Mouse (Mus musculus): ENCODE results near the gene Lrrc15. TPM values are rescaled to one million over a fixed set of nuclear protein-coding genes. Genes with fewer than 3 reads are reported as not detected.

Lrrc15 gene
- total and polyA plus RNA-seq, 3 experiments = 0.06 to 0.08 (median 0.07) TPM

DNA sequence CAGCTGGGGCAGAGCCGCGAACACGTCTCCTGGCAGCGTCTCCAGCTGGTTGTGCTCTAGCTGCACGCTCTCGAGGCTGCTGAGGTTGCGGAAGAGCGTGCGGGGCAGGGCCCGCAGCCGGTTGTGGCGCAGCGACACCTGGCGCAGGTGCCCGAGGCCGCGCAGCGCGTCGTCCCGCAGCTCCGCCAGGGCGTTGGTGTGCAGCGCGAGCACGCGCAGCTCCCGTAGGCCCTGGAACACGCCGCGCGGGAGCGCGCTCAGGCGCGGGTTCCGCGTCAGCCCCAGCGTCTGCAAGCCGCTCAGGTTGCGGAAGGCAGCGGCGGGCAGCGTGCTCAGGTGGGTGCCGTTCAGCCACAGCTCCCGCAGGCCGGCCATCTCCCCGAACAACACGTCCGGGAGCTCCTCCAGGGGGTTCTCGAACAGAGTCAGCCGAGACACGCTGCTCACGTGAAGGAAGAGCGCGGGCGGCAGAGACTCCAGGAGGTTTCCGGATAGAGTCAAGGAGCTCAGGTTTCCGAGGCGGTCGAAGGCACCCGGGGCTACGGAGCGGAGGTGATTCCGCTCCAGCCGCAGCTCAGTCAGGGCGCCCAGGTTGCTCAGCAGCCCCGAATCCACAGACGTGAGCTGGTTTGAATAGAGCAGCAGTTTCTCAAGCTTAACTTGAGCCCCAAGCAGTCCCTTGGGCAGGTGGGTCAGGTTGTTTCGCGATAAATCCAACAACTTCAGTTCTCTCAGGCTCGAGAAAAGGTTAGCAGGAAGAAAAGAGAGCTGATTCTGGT lies 25.7 kb upstream of the Lrrc15 start:
- 1% methylated on average over 72 of the region's 72 CpGs for WGBS
- Histone ChIP-seq H3K4me3 (peak overlapping the region; percentile 63), H3K9ac (ENCODE audit: low read depth, low read length) (peak overlapping the region; percentile 20), H3K36me3 (ENCODE audit: control insufficient read depth, insufficient read depth, low read length) (no peaks in the 10 kb centered on the region), H3K27me3 (ENCODE audit: control insufficient read depth, insufficient read depth, low read length) (peaks cover 7% of the 10 kb centered on the region; the same call in 1 of the 2 replicates), H3K79me2 (replicated peaks; ENCODE audit: control insufficient read depth, insufficient read depth, low read length) (no peaks in the 10 kb centered on the region), H3K4me1 (ENCODE audit: control insufficient read depth, insufficient read depth, low read length) (peaks cover 2% of the 10 kb centered on the region; the same call in 1 of the 2 replicates), H3K27ac (no peak overlapping the region)
- DNase-seq = peak; percentile 45 to 46
- intact Hi-C loops (cut with DNase I) = no loop called here
- peak; percentile 10; the same call in 1 of the 2 replicates for TF ChIP-seq CTCF (IDR thresholded peaks at IDR 0.05)
- TF ChIP-seq EP300 (IDR thresholded peaks at IDR 0.05; ENCODE audit: insufficient read depth, low read depth, low read length) = no peak

GRCm38 (mm10) chr16:30307961-30308615 lies 25.0 kb upstream of the Lrrc15 start:
- H3K79me2 ChIP-seq (replicated peaks; ENCODE audit: control insufficient read depth, insufficient read depth, low read length) = no peaks in the 10 kb centered on the region
- no peaks in the 10 kb centered on the region for H3K36me3 ChIP-seq (ENCODE audit: control insufficient read depth, insufficient read depth, low read length)
- peak overlapping the region; percentile 20 for H3K9ac ChIP-seq (ENCODE audit: low read depth, low read length)
- TF ChIP-seq CTCF (IDR thresholded peaks at IDR 0.05) (no peak), POLR2A (IDR thresholded peaks at IDR 0.05; ENCODE audit: insufficient read depth, low read depth, low read length) (no peak), EP300 (IDR thresholded peaks at IDR 0.05; ENCODE audit: insufficient read depth, low read depth, low read length) (no peak)
- intact Hi-C loops (cut with DNase I) = no loop called here
- H3K27me3 ChIP-seq (ENCODE audit: control insufficient read depth, insufficient read depth, low read length) = peaks cover 7% of the 10 kb centered on the region; the same call in 1 of the 2 replicates
- peak overlapping the region; percentile 63 for H3K4me3 ChIP-seq
- WGBS = 23% methylated on average over 29 of the region's 29 CpGs
- H3K27ac ChIP-seq = no peak overlapping the region
- peaks cover 2% of the 10 kb centered on the region; the same call in 1 of the 2 replicates for H3K4me1 ChIP-seq (ENCODE audit: control insufficient read depth, insufficient read depth, low read length)
- peak in 1 of 2 experiments; percentile 33 for DNase-seq

GRCm38 (mm10) chr16:30307306-30307705 lies 24.2 kb upstream of the Lrrc15 start:
- DNase-seq = no peak

GRCm38 (mm10) chr16:30306102-30306501 lies 23.0 kb upstream of the Lrrc15 start:
- peaks cover 7% of the 10 kb centered on the region; the same call in 1 of the 2 replicates for H3K27me3 ChIP-seq (ENCODE audit: control insufficient read depth, insufficient read depth, low read length)
- H3K4me1 ChIP-seq (ENCODE audit: control insufficient read depth, insufficient read depth, low read length) = peaks cover 2% of the 10 kb centered on the region; the same call in 1 of the 2 replicates
- no peak overlapping the region for H3K27ac ChIP-seq
- H3K79me2 ChIP-seq (replicated peaks; ENCODE audit: control insufficient read depth, insufficient read depth, low read length) = no peaks in the 10 kb centered on the region
- TF ChIP-seq CTCF (IDR thresholded peaks at IDR 0.05) (no peak), POLR2A (IDR thresholded peaks at IDR 0.05; ENCODE audit: insufficient read depth, low read depth, low read length) (no peak), EP300 (IDR thresholded peaks at IDR 0.05; ENCODE audit: insufficient read depth, low read depth, low read length) (no peak)
- no peak for DNase-seq
- 81% methylated on average over 4 of the region's 4 CpGs for WGBS
- no peak overlapping the region for H3K4me3 ChIP-seq
- H3K36me3 ChIP-seq (ENCODE audit: control insufficient read depth, insufficient read depth, low read length) = no peaks in the 10 kb centered on the region
- no peak overlapping the region for H3K9ac ChIP-seq (ENCODE audit: low read depth, low read length)
- intact Hi-C loops (cut with DNase I) = no loop called here

More at GRCm38 (mm10) chr16:30307306-30307705, 24.2 kb upstream of the Lrrc15 start:
- Histone ChIP-seq H3K9ac (ENCODE audit: low read depth, low read length) (no peak overlapping the region), H3K4me1 (ENCODE audit: control insufficient read depth, insufficient read depth, low read length) (peaks cover 2% of the 10 kb centered on the region; the same call in 1 of the 2 replicates), H3K27me3 (ENCODE audit: control insufficient read depth, insufficient read depth, low read length) (peaks cover 7% of the 10 kb centered on the region; the same call in 1 of the 2 replicates), H3K27ac (no peak overlapping the region), H3K79me2 (replicated peaks; ENCODE audit: control insufficient read depth, insufficient read depth, low read length) (no peaks in the 10 kb centered on the region), H3K4me3 (no peak overlapping the region), H3K36me3 (ENCODE audit: control insufficient read depth, insufficient read depth, low read length) (no peaks in the 10 kb centered on the region)
- TF ChIP-seq POLR2A (IDR thresholded peaks at IDR 0.05; ENCODE audit: insufficient read depth, low read depth, low read length) = no peak
- no peak for TF ChIP-seq EP300 (IDR thresholded peaks at IDR 0.05; ENCODE audit: insufficient read depth, low read depth, low read length)
- no peak for TF ChIP-seq CTCF (IDR thresholded peaks at IDR 0.05)
- 60% methylated on average over 12 of the region's 12 CpGs for WGBS
- intact Hi-C loops (cut with DNase I) = no loop called here

GRCm38 (mm10) chr16:30304236-30304635 lies 21.2 kb upstream of the Lrrc15 start:
- H3K27me3 ChIP-seq (ENCODE audit: control insufficient read depth, insufficient read depth, low read length) = peaks cover 5% of the 10 kb centered on the region; the same call in 1 of the 2 replicates
- intact Hi-C loops (cut with DNase I) = no loop called here

More at GRCm38 (mm10) chr16:30304236-30304635, 21.2 kb upstream of the Lrrc15 start:
- Histone ChIP-seq H3K9ac (ENCODE audit: low read depth, low read length) (no peak overlapping the region), H3K4me3 (no peak overlapping the region), H3K4me1 (ENCODE audit: control insufficient read depth, insufficient read depth, low read length) (no peaks in the 10 kb centered on the region), H3K79me2 (replicated peaks; ENCODE audit: control insufficient read depth, insufficient read depth, low read length) (no peaks in the 10 kb centered on the region), H3K36me3 (ENCODE audit: control insufficient read depth, insufficient read depth, low read length) (no peaks in the 10 kb centered on the region), H3K27ac (no peak overlapping the region)
- no peak for DNase-seq
- no peak for TF ChIP-seq EP300 (IDR thresholded peaks at IDR 0.05; ENCODE audit: insufficient read depth, low read depth, low read length)
- no peak for TF ChIP-seq CTCF (IDR thresholded peaks at IDR 0.05)
- no peak for TF ChIP-seq POLR2A (IDR thresholded peaks at IDR 0.05; ENCODE audit: insufficient read depth, low read depth, low read length)
- WGBS = 57% methylated on average over 5 of the region's 5 CpGs
